Mouse (Mus musculus): ENCODE results near the gene Cd163.
A peak's percentile ranks its signal among the peaks of the same experiment; 100 is the strongest.
"Not testable (repeated sequence)": the region's sequence is repeated elsewhere in the genome, so short reads cannot be mapped to it uniquely, and the experiment has no call there.

The Cd163 gene

DNA sequence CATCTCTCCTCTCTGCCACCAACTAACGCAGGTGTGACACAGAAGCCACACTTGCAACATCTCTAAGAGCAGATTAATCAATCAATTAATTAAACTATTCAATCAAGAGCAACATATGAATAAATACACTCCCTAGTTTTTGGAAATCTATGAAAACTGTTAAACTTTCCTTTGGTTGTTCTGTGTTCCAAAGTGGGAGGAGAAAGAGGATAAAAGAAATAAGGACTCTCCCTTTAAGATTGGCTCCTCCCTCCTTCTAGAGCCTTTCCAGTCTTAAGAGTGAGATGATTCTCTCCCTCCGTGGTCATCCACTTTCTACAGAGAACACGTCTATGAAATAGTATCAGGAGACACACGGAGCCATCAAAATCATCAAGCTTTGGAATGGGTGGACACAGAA lies at the start of gene Cd163:
Cd163 (plus strand) TSS at position 301 of the 400 bp plus-strand sequence.
- no peak for DNase-seq

DNA sequence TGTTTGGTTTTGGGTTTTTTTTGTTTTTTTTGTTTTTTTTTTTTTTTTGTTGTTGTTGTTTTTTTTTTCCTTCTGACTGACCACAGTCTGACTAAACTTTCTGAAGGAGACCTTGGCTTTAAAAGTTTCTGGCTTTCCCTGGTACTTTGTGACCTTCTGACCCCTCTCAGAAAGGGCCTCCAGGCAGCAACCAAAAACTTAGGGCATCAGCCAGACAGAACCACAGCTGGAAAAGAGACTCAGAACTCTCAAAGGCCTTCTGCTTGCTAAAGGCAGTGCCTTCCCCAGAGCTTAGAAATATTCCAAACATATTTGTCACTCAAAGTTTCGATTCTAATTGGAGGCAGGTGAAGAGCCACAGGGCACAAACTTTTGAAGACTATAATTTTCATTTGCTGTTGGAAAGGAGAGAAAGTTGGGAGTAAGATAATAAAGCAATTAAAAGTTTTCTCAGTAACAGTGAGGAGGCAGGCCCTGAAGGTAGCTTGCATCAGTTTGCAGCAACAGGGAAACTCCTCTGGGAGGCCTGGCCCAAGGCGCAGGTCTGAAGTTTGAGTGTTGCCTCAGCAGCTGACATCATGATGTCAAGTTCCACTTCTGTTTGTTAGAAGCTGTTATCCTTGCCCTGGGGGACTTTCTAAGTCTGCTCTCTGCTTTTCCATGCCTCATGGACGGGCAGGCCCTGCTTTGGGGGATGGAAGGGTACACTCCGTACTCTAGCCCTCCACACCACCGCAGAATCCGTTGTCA lies 48.6 kb upstream of the Cd163 start:
- no peak for DNase-seq

DNA sequence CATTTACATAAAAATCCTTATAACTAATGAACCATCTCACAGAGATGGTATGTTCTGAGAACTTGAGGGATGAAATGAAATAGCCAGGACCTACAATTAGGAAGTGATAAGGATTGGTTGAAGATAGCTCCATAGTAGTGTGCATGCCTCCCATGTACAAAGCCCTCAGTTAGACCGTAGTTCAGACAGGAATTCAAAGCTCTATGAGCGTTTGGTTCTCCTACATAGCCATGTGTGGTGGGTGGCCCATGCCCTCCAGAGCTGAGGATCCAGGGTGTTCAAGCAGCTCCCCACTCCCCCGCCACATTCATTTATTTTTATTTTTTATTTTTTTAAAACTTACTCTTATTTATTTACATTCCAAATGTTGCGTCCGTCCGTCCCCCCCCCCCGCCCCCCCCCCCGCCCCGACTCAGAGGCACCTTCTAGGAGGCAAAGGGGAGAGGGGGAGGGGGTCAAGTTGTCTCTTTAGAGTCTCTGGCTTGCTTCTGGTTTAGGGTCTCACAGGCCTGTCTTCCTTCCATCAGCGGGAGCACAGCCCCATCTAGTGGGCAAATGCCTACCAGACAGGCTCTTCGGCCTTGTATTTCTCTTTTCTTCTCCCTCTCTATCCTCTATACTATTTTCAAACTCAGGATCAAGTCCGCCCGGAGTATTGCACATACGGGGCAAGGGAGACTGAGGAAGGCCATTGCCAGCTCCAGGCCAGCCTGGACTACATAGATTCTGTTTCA lies 44.1 kb upstream of the Cd163 start:
- DNase-seq, result peak; percentile 75

DNA sequence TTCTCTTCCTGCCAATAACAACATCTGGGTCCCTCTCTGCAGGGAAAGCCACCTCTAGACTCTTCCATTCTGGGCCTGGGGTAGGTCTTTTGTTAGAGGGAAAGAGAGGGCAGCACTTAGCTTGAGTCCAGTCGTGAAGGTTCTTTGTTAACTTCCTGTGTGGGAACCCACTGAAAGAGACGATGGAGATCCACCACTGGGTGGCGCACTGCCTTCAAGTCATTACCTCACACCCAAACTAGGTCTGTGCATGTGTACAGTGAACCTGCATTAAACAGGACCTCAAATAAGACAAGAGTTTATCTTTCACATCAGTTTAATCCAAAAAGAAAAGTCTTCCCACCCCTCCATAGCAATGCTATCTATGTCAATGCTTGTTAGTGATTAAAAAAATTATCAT lies 41.8 kb upstream of the Cd163 start:
- peak; percentile 86 for DNase-seq

DNA sequence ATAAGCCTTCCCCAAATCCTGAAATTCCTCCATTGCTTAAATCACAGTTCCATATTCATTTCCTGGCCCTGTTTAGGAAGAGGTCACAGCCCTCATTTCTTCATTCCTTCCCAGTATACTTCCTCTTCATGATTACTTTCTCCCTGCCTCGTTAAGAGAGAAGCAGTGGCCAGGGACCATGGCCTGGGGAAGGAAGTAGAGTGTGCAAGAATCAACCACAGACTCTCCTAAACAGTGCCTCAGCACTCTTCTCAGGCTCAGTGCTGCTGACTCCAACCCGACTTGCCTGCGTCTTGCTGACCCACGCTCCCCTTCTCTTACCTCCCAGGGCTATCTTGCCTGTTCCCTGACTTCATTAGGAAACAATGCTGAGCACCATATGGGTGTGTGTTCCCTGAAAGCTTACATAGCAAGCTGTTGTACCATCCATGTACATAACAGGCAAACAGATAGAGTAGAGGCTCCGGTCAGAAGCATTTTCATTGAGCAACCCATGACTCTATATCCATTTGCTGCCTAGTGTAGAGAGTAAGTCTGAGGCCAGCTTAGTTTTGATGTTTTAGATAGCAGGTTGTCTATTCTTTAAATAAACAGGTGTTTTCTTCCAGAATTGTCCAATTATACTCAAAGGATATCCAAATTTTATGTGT lies 31.1 kb upstream of the Cd163 start:
- no peak for DNase-seq

DNA sequence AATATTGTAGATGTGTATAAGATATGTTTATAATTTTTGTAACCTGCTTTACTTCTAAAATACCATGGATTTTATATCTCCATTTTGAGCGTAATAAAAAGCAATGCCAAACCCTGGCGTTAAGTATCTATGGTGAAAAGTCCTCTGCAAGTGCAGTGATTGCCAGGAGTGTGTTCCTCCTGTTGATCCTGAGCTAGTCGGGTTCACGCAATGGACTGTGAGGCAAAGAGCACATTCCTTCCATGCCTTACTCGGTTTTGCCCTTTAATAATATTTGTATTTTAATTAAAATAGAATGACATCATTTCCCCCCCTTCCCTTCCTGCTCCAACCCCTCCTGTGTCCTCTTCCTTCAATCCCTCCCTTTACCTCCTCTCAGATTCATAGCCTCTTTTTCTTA lies 26.8 kb upstream of the Cd163 start:
- no peak for DNase-seq

DNA sequence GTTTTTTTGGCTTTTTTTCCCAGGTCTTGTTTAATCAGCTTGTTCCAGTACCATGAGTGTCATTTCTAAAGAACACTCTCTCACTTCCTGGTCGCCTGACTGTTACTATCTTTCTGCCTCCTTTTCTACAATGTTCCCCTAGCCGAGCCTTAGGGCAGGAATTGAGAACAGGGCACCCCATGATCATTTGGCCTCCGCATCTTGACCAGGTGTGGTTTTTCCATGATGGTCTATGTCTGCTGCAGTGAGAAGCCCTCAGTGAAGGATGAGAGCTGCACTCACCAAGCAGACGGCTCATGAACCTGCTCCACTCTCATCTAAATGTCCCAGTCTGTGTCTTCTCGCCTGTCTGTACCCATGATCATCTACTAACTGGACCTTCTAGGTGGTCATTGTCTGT lies 26.2 kb upstream of the Cd163 start:
- no peak for DNase-seq

DNA sequence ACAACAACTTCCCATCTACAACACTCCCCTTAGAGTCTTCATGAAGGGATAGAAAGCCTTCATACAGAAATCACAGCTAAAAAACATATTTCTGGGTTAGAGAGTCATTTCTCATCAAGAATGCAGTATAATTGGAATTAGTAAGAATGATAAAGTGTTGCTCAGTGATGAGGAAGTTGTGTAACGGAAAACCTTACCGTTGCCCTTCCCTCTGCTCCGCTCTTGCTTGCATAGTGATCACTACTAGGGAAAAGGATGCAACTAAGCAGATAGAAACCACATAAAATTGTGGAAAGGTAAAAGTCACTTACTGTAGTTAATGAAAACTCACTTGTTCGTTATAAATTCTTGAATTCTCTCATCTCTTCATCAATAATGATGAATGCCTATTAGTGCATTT lies 21.7 kb upstream of the Cd163 start:
- DNase-seq, result no peak

DNA sequence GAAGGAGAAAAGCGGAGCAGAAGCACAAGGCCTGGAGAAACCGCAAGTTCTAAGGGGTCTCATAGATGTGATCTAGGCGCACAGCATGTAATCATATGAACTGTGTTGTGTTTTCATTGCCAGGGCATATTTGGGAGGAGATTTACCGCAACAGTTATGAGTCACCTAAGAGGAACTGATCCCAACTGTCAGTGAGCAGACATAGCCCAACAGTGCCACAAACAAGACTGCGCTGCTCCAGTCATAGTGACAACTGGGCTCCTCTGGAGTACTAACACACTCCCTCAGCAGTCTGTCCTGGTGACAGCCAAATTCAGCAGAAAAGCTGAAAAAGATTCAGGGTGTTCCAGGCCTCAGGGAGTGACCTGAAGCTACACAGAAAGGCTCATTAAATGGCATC lies 7.1 kb upstream of the Cd163 start:
- not testable (repeated sequence) for DNase-seq

DNA sequence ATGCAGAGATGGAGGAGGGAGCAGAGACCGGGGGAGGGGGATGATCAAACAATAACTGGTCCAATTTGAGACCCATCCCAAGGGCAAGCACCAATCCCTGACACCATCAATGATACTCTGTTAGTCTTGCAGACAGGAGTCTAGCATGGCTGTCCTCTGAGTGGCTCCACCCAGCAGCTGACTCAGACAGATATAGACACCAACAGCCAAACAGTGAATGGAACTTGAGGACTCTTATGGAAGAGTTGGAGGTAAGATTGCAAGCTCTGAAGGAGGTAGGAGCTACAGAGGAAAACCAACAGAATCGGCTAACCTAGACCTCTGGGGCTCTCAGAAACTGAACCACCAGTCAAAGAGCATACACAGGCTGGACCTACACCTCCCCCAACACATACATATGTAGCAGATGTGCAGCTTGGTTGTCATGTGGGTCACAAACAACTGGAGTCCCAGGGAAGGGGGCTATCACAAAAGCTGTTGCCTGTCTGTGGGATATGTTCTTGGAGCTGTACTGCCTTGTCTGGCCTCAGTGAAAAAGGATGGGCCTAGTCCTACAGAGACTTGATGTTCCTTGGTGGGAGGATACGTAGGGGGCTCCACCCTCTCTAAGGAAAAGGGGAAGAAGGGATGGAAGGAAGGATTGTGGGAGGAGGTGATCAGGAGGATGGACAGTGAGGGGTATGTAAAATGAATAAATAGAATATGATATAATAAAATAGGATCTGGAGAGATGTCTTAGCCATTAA lies 2.8 kb upstream of the Cd163 start:
- DNase-seq, result no peak

DNA sequence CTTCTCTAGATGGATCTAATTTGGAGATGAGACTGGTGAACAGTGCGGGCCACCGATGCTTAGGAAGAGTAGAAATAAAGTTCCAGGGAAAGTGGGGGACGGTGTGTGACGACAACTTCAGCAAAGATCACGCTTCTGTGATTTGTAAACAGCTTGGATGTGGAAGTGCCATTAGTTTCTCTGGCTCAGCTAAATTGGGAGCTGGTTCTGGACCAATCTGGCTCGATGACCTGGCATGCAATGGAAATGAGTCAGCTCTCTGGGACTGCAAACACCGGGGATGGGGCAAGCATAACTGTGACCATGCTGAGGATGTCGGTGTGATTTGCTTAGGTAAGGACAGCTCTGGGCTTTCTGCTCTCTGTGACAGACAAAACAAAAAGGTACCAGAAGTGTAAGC lies 4.5 kb downstream of the Cd163 start:
- DNase-seq, result no peak

DNA sequence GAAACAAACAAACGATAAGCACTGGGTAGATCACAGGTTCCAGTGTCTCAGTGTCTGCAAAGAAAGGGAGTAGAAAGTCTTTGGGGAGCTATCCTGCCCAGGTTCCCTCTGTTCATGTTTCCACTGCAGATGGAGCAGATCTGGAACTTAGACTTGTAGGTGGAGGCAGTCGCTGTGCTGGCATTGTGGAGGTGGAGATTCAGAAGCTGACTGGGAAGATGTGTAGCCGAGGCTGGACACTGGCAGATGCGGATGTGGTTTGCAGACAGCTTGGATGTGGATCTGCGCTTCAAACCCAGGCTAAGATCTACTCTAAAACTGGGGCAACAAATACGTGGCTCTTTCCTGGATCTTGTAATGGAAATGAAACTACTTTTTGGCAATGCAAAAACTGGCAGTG lies 7.8 kb downstream of the Cd163 start:
- no peak for DNase-seq

DNA sequence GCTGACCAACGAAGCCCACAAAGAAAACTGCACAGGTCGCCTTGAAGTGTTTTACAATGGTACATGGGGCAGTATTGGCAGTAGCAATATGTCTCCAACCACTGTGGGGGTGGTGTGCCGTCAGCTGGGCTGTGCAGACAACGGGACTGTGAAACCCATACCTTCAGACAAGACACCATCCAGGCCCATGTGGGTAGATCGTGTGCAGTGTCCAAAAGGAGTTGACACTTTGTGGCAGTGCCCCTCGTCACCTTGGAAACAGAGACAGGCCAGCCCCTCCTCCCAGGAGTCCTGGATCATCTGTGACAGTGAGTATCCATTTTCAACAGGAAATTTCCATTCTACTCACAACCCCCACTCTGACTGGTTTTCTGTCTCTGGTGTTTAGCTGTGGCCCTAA lies 15.9 kb downstream of the Cd163 start:
- no peak for DNase-seq

DNA sequence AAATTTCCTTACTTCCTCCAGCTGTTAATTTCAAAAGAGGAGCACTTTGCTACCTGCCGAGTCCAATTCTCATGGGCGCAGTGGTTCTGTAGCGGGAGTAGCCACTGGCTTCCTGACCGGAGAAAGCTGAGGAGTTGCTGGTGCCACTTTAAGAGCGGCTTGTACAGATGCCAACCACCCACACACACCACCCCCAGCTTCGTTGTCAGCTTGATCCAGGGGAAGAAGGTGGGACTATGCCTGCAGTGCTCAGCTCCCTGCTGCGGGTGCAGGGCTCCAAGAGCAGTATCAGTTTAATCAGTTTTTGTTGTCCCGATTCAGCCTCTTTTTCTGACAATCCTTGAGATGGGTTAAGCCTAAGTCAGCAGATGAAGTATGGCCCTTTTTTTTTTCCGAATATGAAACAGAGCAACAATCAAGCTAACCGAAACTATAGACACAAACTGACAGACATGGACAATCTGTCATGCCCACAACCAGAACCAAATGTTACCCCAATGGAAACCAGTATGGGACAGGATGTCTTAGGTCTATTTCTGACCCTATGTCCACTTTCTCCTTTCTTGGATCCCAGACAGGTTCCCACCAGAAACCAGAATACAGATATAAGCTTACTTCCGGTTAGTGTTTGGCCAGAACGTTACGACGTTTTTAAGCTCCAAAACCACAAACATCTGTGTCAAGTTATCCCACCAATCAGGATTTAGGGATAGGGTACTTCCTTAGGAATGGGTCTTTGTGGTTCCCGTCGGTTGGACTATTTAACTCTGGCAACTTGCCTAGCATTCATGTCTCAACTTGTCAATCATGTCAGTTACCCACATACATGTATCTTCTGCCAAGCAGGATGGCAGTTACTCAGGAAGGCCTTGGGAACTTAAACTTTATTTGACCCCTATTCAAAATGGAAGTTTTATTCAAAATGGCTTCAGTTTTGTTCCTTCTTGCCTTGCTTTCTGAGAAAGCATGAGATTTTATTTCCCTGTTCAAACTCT lies 17.3 kb downstream of the Cd163 start:
- peak; percentile 18 for DNase-seq

DNA sequence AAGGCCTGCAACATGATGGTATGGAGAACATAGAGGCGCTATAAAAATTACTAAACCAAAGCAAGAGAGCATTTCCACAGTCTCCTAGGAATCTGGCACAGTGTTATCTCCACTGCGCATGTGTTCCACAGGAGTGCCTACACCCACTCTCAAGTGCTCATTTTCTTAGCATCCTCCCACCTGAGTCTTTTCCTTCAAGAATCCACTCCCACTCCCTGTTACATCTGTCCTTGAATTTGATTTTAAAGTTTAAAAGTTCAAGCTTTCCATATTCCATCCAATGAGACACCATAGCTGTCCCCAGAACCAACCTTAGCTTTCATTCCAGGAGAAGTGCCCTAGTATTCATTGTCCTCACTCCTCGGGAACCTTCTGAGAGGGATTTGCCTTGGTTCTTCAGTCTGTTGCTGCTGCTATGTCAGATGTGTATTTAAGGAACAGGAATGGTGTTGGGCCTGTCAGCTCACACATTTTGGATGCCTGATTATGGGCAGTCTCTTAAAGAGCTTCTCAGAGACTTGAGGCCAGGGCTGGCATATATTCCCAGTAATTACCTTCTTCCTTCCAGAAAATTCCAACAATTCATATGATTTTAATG lies 24.0 kb downstream of the Cd163 start:
- no peak for DNase-seq

DNA sequence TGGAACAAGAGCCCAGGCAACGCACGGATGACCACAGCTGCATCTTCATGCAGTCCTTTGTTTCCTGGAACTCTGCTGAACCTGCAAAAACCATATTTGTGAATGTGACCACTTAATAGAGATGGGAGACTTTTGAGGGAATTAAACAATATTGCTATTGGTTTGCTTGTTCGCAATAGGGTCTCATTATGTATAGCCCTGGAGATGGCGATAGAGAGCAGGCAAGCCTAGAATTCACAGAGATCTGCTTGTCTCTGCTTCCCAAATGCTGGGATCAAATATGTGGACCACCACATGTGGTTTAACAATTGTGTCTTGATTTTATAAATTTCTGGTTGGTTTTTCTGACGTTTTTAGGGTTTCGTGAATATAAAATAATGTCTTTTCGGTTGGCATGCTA lies 25.2 kb downstream of the Cd163 start:
- no peak for DNase-seq

DNA sequence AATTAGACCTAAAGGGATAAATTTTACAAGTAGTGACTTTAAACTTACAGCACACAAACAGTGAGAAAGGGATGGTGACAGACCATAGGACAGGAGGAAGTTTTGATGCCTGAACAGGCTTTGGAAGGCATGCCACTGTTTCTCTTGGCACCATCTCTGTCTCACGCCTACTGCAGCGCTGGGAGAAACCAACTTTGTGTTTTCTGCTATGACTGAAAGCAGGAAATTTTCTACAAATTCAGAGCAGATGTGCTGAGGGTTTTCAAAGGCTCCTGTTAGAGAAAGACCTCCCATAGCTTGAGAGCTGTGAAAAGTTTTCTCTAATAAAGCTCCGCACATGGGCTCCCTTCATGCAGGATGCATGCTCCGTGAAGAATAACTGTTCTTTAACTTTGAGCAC lies 40.6 kb downstream of the Cd163 start:
- no peak for DNase-seq

DNA sequence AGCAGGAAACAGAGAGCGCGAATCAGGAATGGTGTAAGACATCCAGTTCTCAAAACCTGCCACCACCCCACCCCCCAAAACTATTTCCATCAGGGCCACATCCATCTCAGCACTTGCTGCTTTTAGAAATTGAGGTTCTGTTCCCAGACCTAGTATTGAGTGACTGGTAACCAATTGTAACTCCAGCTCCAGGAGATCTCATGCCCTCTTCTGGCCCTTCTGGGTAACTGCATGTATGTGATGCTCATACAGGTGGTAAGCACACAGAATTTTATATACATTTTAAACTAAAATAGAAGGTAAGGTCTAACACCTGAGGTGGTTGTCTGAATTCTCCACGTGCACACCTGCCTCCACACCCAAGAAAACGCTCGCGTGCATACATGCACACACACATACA lies 42.2 kb downstream of the Cd163 start:
- no peak for DNase-seq

DNA sequence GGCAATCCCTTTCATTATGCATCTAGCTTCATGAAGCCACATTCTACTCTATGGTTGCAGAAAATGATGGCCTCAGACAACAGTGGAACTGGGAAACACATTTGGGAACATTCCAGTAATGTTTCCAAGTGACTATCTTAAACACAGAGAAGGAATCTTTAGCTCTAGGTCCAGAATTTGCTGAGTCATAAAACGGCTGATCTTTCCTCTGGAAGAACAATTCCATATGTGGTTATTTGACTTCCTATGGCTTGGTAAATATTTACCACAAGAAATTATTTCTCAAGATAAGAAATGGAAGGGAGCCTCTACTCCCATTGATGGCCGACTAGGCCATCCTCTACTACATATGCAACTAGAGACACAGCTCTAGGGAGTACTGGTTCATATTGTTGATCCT lies 48.8 kb downstream of the Cd163 start:
- DNase-seq, result no peak

DNA sequence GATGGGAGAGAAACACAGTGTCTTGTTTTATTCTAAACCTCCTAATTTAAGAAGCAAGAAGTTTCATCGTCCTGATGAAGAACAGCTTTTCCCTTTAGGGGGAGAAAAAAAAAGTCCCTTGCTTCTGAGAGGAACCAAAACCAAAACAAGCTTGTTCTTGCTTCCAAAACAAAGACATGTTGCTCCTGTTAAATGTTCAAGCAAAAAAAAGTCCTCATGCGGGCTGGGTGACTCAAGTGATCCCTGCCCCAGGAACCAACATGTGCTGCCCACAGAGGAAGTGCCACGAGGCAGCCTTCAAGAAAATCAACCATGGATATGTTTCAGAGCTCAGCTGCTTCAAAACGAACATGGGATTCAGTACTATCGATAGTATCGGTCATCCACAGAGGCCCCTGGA lies 54.5 kb downstream of the Cd163 start:
- DNase-seq, result no peak

DNA sequence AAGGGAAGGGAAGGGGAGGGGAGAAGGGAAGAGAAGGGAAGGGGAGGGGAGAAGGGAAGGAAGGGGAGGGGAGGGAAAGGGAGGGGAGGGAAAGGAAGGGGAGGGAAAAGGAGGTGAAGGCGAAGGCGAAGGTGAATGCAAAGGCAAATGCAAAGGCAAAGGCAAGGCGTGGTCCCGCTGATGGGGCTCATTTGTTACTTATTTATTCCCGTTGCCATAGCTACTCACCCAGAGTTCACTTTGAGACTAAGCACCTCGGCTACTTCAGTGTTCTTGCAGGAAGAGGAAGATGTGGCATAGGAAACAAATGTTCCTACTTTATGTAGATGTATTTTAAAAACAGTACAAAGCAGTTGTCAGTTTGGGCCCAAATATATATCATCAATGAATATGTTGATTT lies 56.1 kb downstream of the Cd163 start:
- no peak for DNase-seq

DNA sequence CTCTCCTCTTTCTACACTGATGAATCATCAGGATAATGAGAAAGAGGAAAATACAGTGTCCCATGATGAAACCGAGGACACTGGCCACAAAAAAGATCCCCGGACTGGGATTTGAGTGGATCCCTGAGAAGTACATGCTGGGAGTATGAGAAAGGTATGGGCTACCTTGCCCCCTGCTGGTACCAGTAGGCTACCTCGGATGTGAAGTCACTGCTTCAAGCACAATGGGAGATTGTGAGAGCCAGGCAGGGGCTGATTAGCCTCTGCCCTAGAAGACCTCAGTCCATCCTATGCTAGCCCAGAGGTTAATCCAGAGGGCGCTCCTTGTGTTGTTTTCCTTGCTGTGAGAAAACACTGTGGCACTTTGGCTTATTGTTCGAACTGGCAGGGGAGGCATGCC lies 59.9 kb downstream of the Cd163 start:
- no peak for DNase-seq

Data from right cerebral cortex, postnatal 14 days (tissue).